Mouse (Mus musculus): Measurements from ENCODE around the gene Cabp2. TPM values are rescaled to one million over a fixed set of nuclear protein-coding genes. Genes with fewer than 3 reads are reported as not detected.

The Cabp2 gene
- total and polyA plus RNA-seq, 3 experiments, result not detected

DNA sequence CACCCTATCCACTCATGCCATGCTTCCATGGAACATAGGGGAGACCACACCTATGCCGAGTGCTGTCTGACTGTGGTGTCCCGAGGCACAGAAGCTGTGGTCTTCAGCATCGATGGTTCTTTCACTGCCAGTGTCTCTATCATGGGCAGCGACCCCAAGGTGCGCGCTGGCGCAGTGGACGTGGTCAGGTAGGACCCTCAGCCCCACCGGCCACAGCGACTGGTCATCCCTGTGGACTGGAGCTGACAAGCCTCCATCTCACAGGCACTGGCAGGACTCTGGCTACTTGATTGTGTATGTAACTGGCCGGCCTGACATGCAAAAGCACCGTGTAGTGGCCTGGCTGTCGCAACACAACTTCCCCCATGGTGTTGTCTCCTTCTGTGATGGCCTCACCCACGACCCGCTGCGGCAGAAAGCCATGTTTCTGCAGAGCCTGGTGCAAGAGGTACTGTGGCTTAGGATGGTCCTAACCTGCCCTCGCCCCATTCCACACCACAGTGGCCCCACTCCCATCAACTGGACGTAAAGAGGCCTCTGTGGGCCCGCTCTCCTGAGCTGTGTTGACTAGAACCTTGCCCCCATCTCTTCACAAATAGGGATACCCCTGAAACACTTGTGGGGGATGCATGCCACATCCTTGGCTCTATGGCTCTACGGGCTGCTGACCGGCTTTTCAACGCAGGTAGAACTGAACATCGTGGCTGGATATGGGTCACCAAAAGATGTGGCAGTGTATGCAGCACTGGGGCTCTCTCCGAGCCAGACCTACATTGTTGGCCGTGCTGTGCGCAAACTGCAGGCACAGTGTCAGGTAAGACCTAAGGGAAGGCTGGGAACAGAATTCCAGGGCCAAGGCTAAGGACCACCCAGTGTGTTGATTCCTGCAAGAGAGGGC, 30.9 kb downstream of the Cabp2 start:
- Histone ChIP-seq H3K27me3 (ENCODE audit: control insufficient read depth, insufficient read depth, low read length) (no peaks in the 10 kb centered on the region), H3K4me1 (ENCODE audit: control insufficient read depth, insufficient read depth, low read length) (peaks cover 10% of the 10 kb centered on the region), H3K36me3 (ENCODE audit: control insufficient read depth, insufficient read depth, low read length) (no peaks in the 10 kb centered on the region), H3K79me2 (replicated peaks; ENCODE audit: control insufficient read depth, insufficient read depth, low read length) (no peaks in the 10 kb centered on the region), H3K27ac (no peak overlapping the region; the same call in 1 of the 2 replicates), H3K9ac (ENCODE audit: low read depth, low read length) (no peak overlapping the region), H3K4me3 (no peak overlapping the region)
- intact Hi-C loops (cut with DNase I), result no loop called here
- no peak for DNase-seq
- TF ChIP-seq CTCF (IDR thresholded peaks at IDR 0.05) (no peak), POLR2A (IDR thresholded peaks at IDR 0.05; ENCODE audit: insufficient read depth, low read depth, low read length) (no peak), EP300 (IDR thresholded peaks at IDR 0.05; ENCODE audit: insufficient read depth, low read depth, low read length) (no peak)
- 95% methylated on average over 26 of the region's 26 CpGs for WGBS

GRCm38 (mm10) chr19:4113186-4113805, 31.9 kb downstream of the Cabp2 start:
- no peak overlapping the region for H3K4me3 ChIP-seq
- H3K36me3 ChIP-seq (ENCODE audit: control insufficient read depth, insufficient read depth, low read length), result no peaks in the 10 kb centered on the region
- intact Hi-C loops (cut with DNase I), result no loop called here
- no peak for TF ChIP-seq CTCF (IDR thresholded peaks at IDR 0.05)
- no peak for TF ChIP-seq POLR2A (IDR thresholded peaks at IDR 0.05; ENCODE audit: insufficient read depth, low read depth, low read length)
- 0 out of 2 replicates have a peak, but pooled peaks have one; percentile 22 for TF ChIP-seq EP300 (IDR thresholded peaks at IDR 0.05; ENCODE audit: insufficient read depth, low read depth, low read length)
- H3K27ac ChIP-seq, result peak overlapping the region; percentile 61
- H3K79me2 ChIP-seq (replicated peaks; ENCODE audit: control insufficient read depth, insufficient read depth, low read length), result no peaks in the 10 kb centered on the region
- H3K9ac ChIP-seq (ENCODE audit: low read depth, low read length), result peak overlapping the region; percentile 42
- DNase-seq, result peak; percentile 83
- H3K4me1 ChIP-seq (ENCODE audit: control insufficient read depth, insufficient read depth, low read length), result peaks cover 10% of the 10 kb centered on the region
- WGBS, result 23% methylated on average over 13 of the region's 13 CpGs
- no peaks in the 10 kb centered on the region for H3K27me3 ChIP-seq (ENCODE audit: control insufficient read depth, insufficient read depth, low read length)

DNA sequence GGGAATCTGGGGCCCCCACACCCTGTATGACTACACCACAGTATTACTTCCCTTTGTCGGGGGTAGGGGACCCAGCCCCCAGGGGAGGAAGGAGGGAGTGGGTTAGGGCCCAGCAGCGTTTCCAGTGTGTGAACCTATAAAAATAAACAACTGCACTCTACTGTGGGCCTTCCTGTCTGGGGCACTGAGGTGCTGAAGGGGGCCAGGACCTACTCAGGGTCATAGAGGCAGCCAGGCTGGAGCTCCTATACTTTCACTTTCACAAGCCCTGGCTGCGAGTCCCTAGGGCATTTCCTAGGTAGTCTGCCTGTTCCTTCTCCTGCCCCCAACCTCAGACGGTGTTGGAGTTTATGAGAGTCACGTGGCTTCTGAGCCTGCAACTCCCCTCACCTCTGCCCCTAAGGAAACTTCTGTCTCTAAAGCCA, 32.4 kb downstream of the Cabp2 start:
- Histone ChIP-seq H3K9ac (ENCODE audit: low read depth, low read length) (no peak overlapping the region; the same call in 1 of the 2 replicates), H3K4me3 (no peak overlapping the region), H3K27ac (peak overlapping the region; percentile 61), H3K79me2 (replicated peaks; ENCODE audit: control insufficient read depth, insufficient read depth, low read length) (no peaks in the 10 kb centered on the region), H3K36me3 (ENCODE audit: control insufficient read depth, insufficient read depth, low read length) (no peaks in the 10 kb centered on the region), H3K27me3 (ENCODE audit: control insufficient read depth, insufficient read depth, low read length) (no peaks in the 10 kb centered on the region), H3K4me1 (ENCODE audit: control insufficient read depth, insufficient read depth, low read length) (peaks cover 10% of the 10 kb centered on the region)
- WGBS, result 31% methylated on average over 5 of the region's 5 CpGs
- peak in 1 of 2 experiments; percentile 66 for DNase-seq
- TF ChIP-seq POLR2A (IDR thresholded peaks at IDR 0.05; ENCODE audit: insufficient read depth, low read depth, low read length) (no peak), EP300 (IDR thresholded peaks at IDR 0.05; ENCODE audit: insufficient read depth, low read depth, low read length) (no peak), CTCF (IDR thresholded peaks at IDR 0.05) (no peak)
- intact Hi-C loops (cut with DNase I), result no loop called here

DNA sequence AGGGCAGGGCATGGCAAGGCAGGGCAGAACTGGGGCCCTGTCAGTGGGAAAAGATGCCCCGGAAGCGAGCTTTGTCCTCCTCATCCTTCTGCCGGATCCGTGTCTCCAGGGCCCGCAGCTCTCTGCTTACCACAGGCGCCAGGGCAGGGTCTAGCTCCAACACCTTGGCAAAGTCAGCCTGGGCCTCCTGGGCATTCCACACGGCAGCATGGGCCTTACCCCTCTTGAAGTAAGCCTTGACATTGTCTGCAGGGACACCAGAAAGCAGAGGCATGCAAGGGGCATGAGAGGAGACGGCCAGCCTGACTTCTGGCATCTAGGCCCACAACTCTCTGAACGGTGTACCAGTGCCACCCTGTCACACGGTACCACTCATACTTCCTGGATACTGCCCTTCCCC, 33.2 kb downstream of the Cabp2 start:
- Histone ChIP-seq H3K9ac (ENCODE audit: low read depth, low read length) (no peak overlapping the region), H3K79me2 (replicated peaks; ENCODE audit: control insufficient read depth, insufficient read depth, low read length) (no peaks in the 10 kb centered on the region), H3K4me3 (no peak overlapping the region), H3K36me3 (ENCODE audit: control insufficient read depth, insufficient read depth, low read length) (no peaks in the 10 kb centered on the region), H3K27me3 (ENCODE audit: control insufficient read depth, insufficient read depth, low read length) (no peaks in the 10 kb centered on the region), H3K4me1 (ENCODE audit: control insufficient read depth, insufficient read depth, low read length) (peaks cover 10% of the 10 kb centered on the region), H3K27ac (no peak overlapping the region)
- intact Hi-C loops (cut with DNase I), result no loop called here
- WGBS, result 87% methylated on average over 10 of the region's 10 CpGs
- TF ChIP-seq CTCF (IDR thresholded peaks at IDR 0.05) (no peak), POLR2A (IDR thresholded peaks at IDR 0.05; ENCODE audit: insufficient read depth, low read depth, low read length) (no peak), EP300 (IDR thresholded peaks at IDR 0.05; ENCODE audit: insufficient read depth, low read depth, low read length) (no peak)
- DNase-seq, result no peak

DNA sequence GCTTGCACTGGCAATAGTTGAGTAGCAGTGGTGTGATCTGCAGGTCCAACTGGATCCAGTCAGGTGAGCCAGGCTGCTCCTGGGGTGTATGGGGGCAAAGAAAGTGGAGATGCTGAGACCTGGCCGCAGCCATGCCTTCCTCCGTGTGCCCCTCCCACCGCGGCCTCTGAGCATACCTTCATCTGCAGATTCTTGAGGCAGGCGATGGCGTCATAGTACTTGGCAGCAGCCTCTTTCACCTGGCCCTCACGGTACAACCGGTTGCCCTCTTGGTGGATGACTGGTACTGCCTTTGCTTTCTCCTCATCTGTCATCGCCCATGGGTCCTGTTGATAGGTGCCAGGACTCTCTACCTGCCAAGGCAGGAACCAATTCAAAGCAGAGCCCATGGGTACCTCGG, 33.8 kb downstream of the Cabp2 start:
- 89% methylated on average over 10 of the region's 10 CpGs for WGBS
- DNase-seq, result no peak
- no peak for TF ChIP-seq CTCF (IDR thresholded peaks at IDR 0.05)
- no peak for TF ChIP-seq EP300 (IDR thresholded peaks at IDR 0.05; ENCODE audit: insufficient read depth, low read depth, low read length)
- TF ChIP-seq POLR2A (IDR thresholded peaks at IDR 0.05; ENCODE audit: insufficient read depth, low read depth, low read length), result no peak
- no peak overlapping the region for H3K27ac ChIP-seq
- peaks cover 10% of the 10 kb centered on the region for H3K4me1 ChIP-seq (ENCODE audit: control insufficient read depth, insufficient read depth, low read length)
- H3K9ac ChIP-seq (ENCODE audit: low read depth, low read length), result no peak overlapping the region
- intact Hi-C loops (cut with DNase I), result no loop called here
- no peaks in the 10 kb centered on the region for H3K36me3 ChIP-seq (ENCODE audit: control insufficient read depth, insufficient read depth, low read length)
- no peak overlapping the region for H3K4me3 ChIP-seq
- no peaks in the 10 kb centered on the region for H3K27me3 ChIP-seq (ENCODE audit: control insufficient read depth, insufficient read depth, low read length)
- H3K79me2 ChIP-seq (replicated peaks; ENCODE audit: control insufficient read depth, insufficient read depth, low read length), result no peaks in the 10 kb centered on the region

- no peak overlapping the region for H3K27ac ChIP-seq
- 84% methylated on average over 11 of the region's 11 CpGs for WGBS
- H3K4me1 ChIP-seq (ENCODE audit: control insufficient read depth, insufficient read depth, low read length), result peaks cover 14% of the 10 kb centered on the region
- peaks cover 2% of the 10 kb centered on the region; the same call in 1 of the 2 replicates for H3K36me3 ChIP-seq (ENCODE audit: control insufficient read depth, insufficient read depth, low read length)
- no peaks in the 10 kb centered on the region for H3K79me2 ChIP-seq (replicated peaks; ENCODE audit: control insufficient read depth, insufficient read depth, low read length)
- H3K27me3 ChIP-seq (ENCODE audit: control insufficient read depth, insufficient read depth, low read length), result no peaks in the 10 kb centered on the region
- DNase-seq, result no peak
- no peak overlapping the region for H3K4me3 ChIP-seq
- H3K9ac ChIP-seq (ENCODE audit: low read depth, low read length), result no peak overlapping the region
- TF ChIP-seq CTCF (IDR thresholded peaks at IDR 0.05) (no peak), POLR2A (IDR thresholded peaks at IDR 0.05; ENCODE audit: insufficient read depth, low read depth, low read length) (no peak), EP300 (IDR thresholded peaks at IDR 0.05; ENCODE audit: insufficient read depth, low read depth, low read length) (no peak)
- intact Hi-C loops (cut with DNase I), result no loop called here
Observed at GRCm38 (mm10) chr19:4115816-4116215, 34.4 kb downstream of the Cabp2 start.
